Mouse (Mus musculus) liver, adult 2 months (tissue): ENCODE data around the gene Spcs2.

Experiments
- CTCF ChIP-seq: fragments of 200-500 bp; IDR thresholded peaks from 2 replicates; pipeline ENCODE4 v1.5.1; 2011; ENCODE audit warnings: low read depth, low read length, control low read depth
- POLR2A ChIP-seq: fragments of 200-500 bp; IDR thresholded peaks from 2 replicates; pipeline ENCODE4 v1.6.1; 2011; ENCODE audit warnings: low read length, control low read depth; ENCODE audit not compliant: insufficient read depth; ENCODE audit errors: extremely low read depth

- TF ChIP-seq CTCF (no peak), POLR2A (no peak)
Measured at GRCm38 (mm10) chr7:99788563-99788962, 74.7 kb downstream of the Spcs2 start.
